Mouse (Mus musculus): ENCODE data around the gene Defb42.

- TF ChIP-seq USF1 (IDR thresholded peaks at IDR 0.05; ENCODE audit: low read depth, low read length) (no peak), POLR2A (IDR thresholded peaks at IDR 0.05; ENCODE audit: control insufficient read depth in 1 of 2, insufficient read depth in 1 of 2, low read depth in 1 of 2, low read length in 2 of 2, poor library complexity in 1 of 2) (no peak), ZKSCAN1 (IDR thresholded peaks at IDR 0.05; ENCODE audit: low read depth, low read length) (no peak)
Measured at GRCm38 (mm10) chr14:63020524-63021156, 26.2 kb upstream of the Defb42 start.
